Mouse (Mus musculus) embryonic fibroblast, embryonic 13.5 days (primary cell): Measurements from ENCODE around the gene Rassf1. TPM values are rescaled to one million over a fixed set of nuclear protein-coding genes. Genes with fewer than 3 reads are reported as not detected.

Experiments
- H3K27ac ChIP-seq: 2 replicates; pipeline ENCODE4 v1.5.1; 2012; ENCODE audit warnings: low read length, control low read depth, inconsistent platforms; ENCODE audit not compliant: insufficient read depth
- H3K4me1 ChIP-seq: 2 replicates; pipeline ENCODE4 v1.6.1; 2011; ENCODE audit warnings: low read length; ENCODE audit not compliant: control insufficient read depth, insufficient read depth
- H3K4me3 ChIP-seq: 2 replicates; pipeline ENCODE4 v1.5.1; 2011; ENCODE audit warnings: mild to moderate bottlenecking, control low read depth, low read length; ENCODE audit not compliant: insufficient read depth
- CTCF ChIP-seq: IDR thresholded peaks from 2 replicates; pipeline ENCODE4 v1.5.1; 2011; ENCODE audit warnings: mild to moderate bottlenecking, control low read depth, low read length, moderate library complexity, borderline replicate concordance; ENCODE audit not compliant: insufficient read depth
- POLR2A ChIP-seq: IDR thresholded peaks from 2 replicates; pipeline ENCODE4 v1.6.1; 2011; ENCODE audit warnings: low read depth, mild to moderate bottlenecking, control low read depth, low read length, moderate library complexity
- polyA plus RNA-seq: library from polyadenylated mRNA; stranded (reverse); fragments of >200 nt; gene quantifications from 2 replicates; pipeline ENCODE4 v1.2.4, GENCODE M21; 2011; ENCODE audit warnings: low read depth; ENCODE audit not compliant: missing spikeins, insufficient read length

Rassf1 gene
- polyA plus RNA-seq, 1 experiment, result 72.6 TPM

DNA sequence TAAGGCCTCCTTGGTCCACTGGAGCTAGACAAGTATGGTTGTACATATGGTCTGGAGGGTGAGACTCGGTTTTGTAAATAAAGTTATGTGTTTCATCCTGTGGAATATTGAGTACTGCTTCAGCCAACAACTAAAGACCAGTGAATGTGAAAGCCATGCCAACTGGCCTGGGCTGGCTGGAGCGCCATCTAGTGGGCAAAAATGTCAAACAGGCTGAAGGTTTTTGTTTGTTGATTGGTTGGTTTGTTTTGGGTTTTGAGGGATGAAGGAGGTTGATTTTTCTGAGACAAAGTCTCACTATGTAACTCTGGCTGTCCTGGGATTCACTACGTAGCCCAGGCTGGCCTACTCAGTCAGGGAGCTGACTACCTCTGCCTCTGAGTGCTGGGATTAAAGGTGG lies 5.8 kb upstream of the Rassf1 start:
- no peak overlapping the region for H3K4me3 ChIP-seq
- H3K4me1 ChIP-seq, result 0 out of 2 replicates have a peak, but pooled peaks cover 3% of the 10 kb centered on the region
- H3K27ac ChIP-seq, result no peak overlapping the region
- TF ChIP-seq POLR2A, result no peak
- peak; percentile 75 for TF ChIP-seq CTCF

DNA sequence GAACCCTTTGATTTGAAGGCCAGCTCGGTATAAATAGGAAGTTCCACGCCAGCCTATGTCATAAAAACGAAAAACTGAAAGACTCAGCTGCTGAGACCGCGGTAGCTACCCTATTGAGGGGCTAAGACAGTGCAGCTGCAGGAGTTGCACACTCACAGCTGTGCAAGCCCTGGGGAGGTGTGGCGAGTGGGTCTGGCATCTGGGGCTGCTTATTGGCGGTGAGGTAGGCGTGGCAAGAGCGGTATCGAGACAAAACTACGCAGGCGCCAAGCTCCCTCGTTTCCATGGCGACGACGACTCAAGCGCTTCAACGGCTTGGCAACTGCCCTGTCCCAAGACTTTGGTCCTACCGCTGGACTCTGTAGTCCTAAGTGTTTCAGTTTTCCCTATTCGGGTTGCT lies 4.3 kb upstream of the Rassf1 start, which contains the start of gene Zmynd10:
Zmynd10 (plus strand) TSS at position 273 of the 400 bp plus-strand sequence.
- Histone ChIP-seq H3K27ac (no peak within 1 kb of the TSS), H3K4me3 (no peak within 1 kb of the TSS), H3K4me1 (no peaks in the 10 kb centered on the region; the same call in 1 of the 2 replicates)
- no peak for TF ChIP-seq POLR2A

DNA sequence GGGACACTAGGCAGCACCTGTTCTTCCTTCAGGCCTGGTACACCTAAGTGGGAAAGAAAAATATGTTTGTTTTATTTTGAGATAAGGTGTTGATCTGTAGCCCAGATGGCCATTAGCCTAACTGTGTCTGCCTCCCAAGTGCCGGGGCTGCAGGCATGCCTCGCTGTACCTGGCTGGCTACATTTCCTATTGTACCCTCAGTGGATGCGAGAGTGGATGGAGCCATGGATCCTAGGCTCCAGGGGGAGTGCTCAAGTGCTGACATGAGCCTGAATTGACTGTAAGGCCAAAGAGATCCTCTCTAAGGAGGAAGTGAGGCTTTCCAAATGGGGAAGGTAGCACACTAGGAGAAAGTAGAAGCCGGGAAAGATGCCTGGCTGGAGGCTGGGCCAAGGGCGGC lies 3.4 kb upstream of the Rassf1 start:
- Histone ChIP-seq H3K4me1 (peaks cover 5% of the 10 kb centered on the region; the same call in 1 of the 2 replicates), H3K27ac (no peak overlapping the region), H3K4me3 (no peak overlapping the region)
- no peak for TF ChIP-seq POLR2A
- TF ChIP-seq CTCF, result no peak

DNA sequence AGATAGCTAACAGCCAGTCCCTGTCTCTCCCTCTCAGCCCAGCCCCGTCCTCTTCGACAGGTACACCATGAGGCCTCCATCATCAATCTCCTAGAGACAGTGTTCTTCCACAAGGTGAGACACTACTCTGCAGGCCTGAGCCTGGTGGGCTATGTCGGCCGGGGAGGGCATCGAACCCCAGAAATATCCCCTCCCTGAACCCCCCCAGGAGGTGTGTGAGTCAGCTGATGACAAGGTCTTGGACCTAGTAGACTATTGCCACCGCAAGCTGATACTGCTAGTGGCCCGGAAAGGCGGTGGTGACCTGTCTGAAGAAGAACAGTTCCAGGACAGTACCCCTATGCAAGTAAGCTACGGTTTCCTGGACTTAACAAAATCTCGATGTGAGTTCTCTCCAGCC lies 2.5 kb upstream of the Rassf1 start:
- TF ChIP-seq POLR2A (no peak), CTCF (no peak)
- H3K4me3 ChIP-seq, result no peak overlapping the region
- H3K4me1 ChIP-seq, result peaks cover 5% of the 10 kb centered on the region; the same call in 1 of the 2 replicates
- no peak overlapping the region for H3K27ac ChIP-seq

DNA sequence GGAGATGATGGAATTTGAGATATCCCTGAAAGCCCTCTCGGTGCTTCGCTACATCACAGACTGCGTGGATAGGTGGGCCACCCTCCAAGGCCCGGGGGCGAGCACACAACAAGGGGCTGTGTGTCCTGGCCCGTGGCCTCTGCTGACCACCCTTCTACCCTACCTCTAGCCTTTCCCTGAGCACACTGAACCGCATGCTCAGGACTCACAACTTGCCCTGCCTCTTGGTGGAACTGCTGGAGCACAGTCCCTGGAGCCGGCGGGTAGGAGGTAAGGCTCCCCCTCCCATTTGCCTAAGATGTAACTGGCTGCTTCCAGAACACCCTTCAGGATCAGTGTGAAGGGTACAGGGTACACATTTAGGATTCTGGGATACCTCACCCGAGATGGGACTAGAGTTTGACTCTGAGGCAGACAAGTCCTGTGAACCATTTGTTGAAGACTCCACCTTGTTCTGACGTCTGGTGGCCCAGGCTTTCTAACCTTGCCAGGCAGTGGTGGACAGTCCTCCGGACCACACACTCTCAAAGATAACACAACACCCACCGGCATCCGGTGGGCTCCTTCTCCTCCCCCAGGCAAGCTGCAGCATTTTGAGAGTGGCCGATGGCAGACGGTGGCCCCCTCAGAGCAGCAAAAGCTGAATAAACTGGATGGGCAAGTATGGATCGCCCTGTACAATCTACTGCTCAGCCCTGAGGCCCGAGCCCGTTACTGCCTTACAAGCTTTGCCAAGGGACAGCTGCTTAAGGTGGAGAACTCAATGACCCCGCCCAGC lies 1.9 kb upstream of the Rassf1 start:
- no peak overlapping the region for H3K4me3 ChIP-seq
- TF ChIP-seq POLR2A (no peak), CTCF (no peak)
- H3K4me1 ChIP-seq, result peaks cover 5% of the 10 kb centered on the region; the same call in 1 of the 2 replicates
- no peak overlapping the region for H3K27ac ChIP-seq

DNA sequence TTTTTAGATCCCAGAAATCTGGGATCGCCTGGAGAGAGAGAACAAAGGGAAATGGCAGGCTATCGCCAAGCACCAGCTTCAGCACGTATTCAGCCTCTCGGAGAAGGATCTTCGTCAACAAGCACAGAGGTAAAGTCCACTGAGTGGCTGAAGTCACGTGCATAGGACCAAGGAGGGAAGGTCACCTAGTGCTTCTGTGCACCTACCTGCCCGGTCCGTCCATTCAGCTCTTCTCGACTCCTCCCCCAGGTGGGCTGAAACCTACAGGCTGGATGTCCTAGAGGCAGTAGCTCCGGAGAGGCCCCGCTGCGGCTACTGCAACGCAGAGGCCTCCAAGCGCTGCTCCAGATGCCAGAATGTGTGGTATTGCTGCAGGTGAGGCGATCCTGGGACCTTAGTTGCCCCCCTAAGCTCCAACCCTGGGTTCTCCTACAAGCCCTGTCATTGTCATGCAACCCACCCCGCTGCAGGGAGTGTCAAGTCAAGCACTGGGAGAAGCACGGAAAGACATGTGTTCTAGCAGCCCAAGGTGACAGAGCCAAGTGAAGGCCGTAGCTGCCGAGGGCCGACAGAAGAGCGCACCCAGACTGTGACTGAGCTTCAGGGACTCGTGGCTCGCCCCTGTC lies 751 bp upstream of the Rassf1 start:
- Histone ChIP-seq H3K4me3 (no peak overlapping the region), H3K27ac (no peak overlapping the region), H3K4me1 (peaks cover 5% of the 10 kb centered on the region; the same call in 1 of the 2 replicates)
- no peak for TF ChIP-seq POLR2A
- no peak for TF ChIP-seq CTCF

- Histone ChIP-seq H3K4me1 (peaks cover 5% of the 10 kb centered on the region; the same call in 1 of the 2 replicates), H3K4me3 (peak overlapping the region; percentile 62), H3K27ac (peak overlapping the region; percentile 27)
- TF ChIP-seq CTCF (no peak), POLR2A (peak; percentile 72)
These were observed 568 bp downstream of the Rassf1 start for GRCm38 (mm10) chr9:107551890-107552355.

- H3K4me1 ChIP-seq, result peaks cover 12% of the 10 kb centered on the region
- TF ChIP-seq POLR2A (no peak), CTCF (no peak)
- peak overlapping the region; percentile 62 for H3K4me3 ChIP-seq
- H3K27ac ChIP-seq, result no peak overlapping the region
These were observed 1.5 kb downstream of the Rassf1 start for GRCm38 (mm10) chr9:107552690-107553393.

- TF ChIP-seq CTCF (no peak), POLR2A (no peak)
- Histone ChIP-seq H3K27ac (peak overlapping the region; percentile 55), H3K4me1 (peaks cover 12% of the 10 kb centered on the region), H3K4me3 (peak overlapping the region; percentile 62)
These were observed 2.4 kb downstream of the Rassf1 start for GRCm38 (mm10) chr9:107553541-107554318.
